Mouse (Mus musculus): ENCODE results near the gene Acbd5. TPM values are rescaled to one million over a fixed set of nuclear protein-coding genes. Genes with fewer than 3 reads are reported as not detected.

The Acbd5 gene
- polyA plus RNA-seq, 1 experiment from 2014 or later = 80.6 TPM

GRCm38 (mm10) chr2:23077693-23078092 lies 9.7 kb downstream of the Acbd5 start:
- H3K4me1 ChIP-seq (ENCODE audit: control insufficient read depth, insufficient read depth, low read length) = no peaks in the 10 kb centered on the region
- H3K4me3 ChIP-seq (ENCODE audit: low read depth, low read length) = no peak overlapping the region
- H3K9me3 ChIP-seq (replicated peaks; ENCODE audit: control insufficient read depth, low read length, poor library complexity, severe bottlenecking) = no peaks in the 10 kb centered on the region
- H3K27me3 ChIP-seq (ENCODE audit: control insufficient read depth, insufficient read depth, low read depth, low read length) = no peaks in the 10 kb centered on the region
- no peak for ATAC-seq
- peaks cover 17% of the 10 kb centered on the region for H3K36me3 ChIP-seq (ENCODE audit: control insufficient read depth, insufficient read depth, low read length)
- H3K9ac ChIP-seq (ENCODE audit: low read depth, low read length) = no peak overlapping the region
- no peak overlapping the region for H3K4me2 ChIP-seq (ENCODE audit: low read length)
- 93% methylated on average over 5 of the region's 5 CpGs for WGBS
- H3K27ac ChIP-seq (ENCODE audit: low read length) = no peak overlapping the region

GRCm38 (mm10) chr2:23078588-23078987 lies 10.6 kb downstream of the Acbd5 start:
- no peak for ATAC-seq
- H3K9ac ChIP-seq (ENCODE audit: low read depth, low read length) = no peak overlapping the region
- H3K36me3 ChIP-seq (ENCODE audit: control insufficient read depth, insufficient read depth, low read length) = peaks cover 19% of the 10 kb centered on the region
- H3K4me2 ChIP-seq (ENCODE audit: low read length) = no peak overlapping the region
- no peaks in the 10 kb centered on the region for H3K9me3 ChIP-seq (replicated peaks; ENCODE audit: control insufficient read depth, low read length, poor library complexity, severe bottlenecking)
- no peaks in the 10 kb centered on the region for H3K27me3 ChIP-seq (ENCODE audit: control insufficient read depth, insufficient read depth, low read depth, low read length)
- H3K4me1 ChIP-seq (ENCODE audit: control insufficient read depth, insufficient read depth, low read length) = no peaks in the 10 kb centered on the region
- 98% methylated on average over 2 of the region's 2 CpGs for WGBS
- no peak overlapping the region for H3K27ac ChIP-seq (ENCODE audit: low read length)
- no peak overlapping the region for H3K4me3 ChIP-seq (ENCODE audit: low read depth, low read length)

DNA sequence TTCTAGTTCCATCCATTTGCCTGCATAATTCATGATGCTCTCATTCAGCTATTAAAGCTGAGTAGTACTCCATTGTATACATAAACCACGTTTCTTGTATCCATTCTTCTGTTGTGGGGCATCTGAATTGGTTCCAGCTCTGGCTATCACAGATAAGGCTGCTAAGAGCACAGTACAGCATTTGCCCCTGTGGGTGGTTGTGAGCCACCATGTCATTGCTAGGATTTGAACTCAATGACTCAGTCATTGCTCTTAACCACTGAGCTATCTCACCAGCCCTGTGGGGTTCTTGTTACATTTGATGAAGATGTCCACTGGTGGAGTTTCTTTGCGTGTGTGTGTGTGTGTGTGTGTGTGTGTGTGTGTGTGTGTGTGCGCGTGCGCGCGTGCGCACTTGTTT lies 16.6 kb downstream of the Acbd5 start:
- Histone ChIP-seq H3K9me3 (replicated peaks; ENCODE audit: control insufficient read depth, low read length, poor library complexity, severe bottlenecking) (no peaks in the 10 kb centered on the region), H3K27ac (ENCODE audit: low read length) (no peak overlapping the region), H3K4me2 (ENCODE audit: low read length) (no peak overlapping the region), H3K4me1 (ENCODE audit: control insufficient read depth, insufficient read depth, low read length) (no peaks in the 10 kb centered on the region), H3K27me3 (ENCODE audit: control insufficient read depth, insufficient read depth, low read depth, low read length) (no peaks in the 10 kb centered on the region), H3K36me3 (ENCODE audit: control insufficient read depth, insufficient read depth, low read length) (peaks cover 19% of the 10 kb centered on the region; the same call in 1 of the 2 replicates), H3K4me3 (ENCODE audit: low read depth, low read length) (no peak overlapping the region), H3K9ac (ENCODE audit: low read depth, low read length) (no peak overlapping the region)
- 96% methylated on average over 8 of the region's 8 CpGs for WGBS
- no peak for ATAC-seq

DNA sequence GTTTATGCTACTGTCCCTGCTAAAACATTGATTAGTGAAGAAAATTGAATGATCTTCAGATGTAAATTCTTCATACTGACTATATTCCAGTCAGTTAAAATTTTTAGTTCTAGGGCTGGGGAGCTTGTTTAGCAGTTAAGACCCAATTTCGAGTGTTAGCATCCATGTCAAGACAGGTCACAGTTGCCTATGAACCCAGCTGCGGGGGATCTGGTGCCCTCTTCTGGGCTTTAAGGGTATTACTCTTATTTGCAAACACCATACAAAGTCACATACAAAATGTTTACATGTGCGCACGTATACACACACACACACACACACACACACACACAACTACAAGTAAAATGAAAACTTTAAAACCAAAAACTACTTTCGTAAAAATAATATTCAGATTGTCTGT lies 24.2 kb downstream of the Acbd5 start:
- no peak overlapping the region for H3K4me3 ChIP-seq (ENCODE audit: low read depth, low read length)
- no peak for ATAC-seq
- no peak overlapping the region for H3K27ac ChIP-seq (ENCODE audit: low read length)
- no peak overlapping the region for H3K4me2 ChIP-seq (ENCODE audit: low read length)
- no peaks in the 10 kb centered on the region for H3K4me1 ChIP-seq (ENCODE audit: control insufficient read depth, insufficient read depth, low read length)
- WGBS = 52% methylated on average over 5 of the region's 5 CpGs
- H3K27me3 ChIP-seq (ENCODE audit: control insufficient read depth, insufficient read depth, low read depth, low read length) = no peaks in the 10 kb centered on the region
- H3K9me3 ChIP-seq (replicated peaks; ENCODE audit: control insufficient read depth, low read length, poor library complexity, severe bottlenecking) = no peaks in the 10 kb centered on the region
- peaks cover 43% of the 10 kb centered on the region for H3K36me3 ChIP-seq (ENCODE audit: control insufficient read depth, insufficient read depth, low read length)
- H3K9ac ChIP-seq (ENCODE audit: low read depth, low read length) = no peak overlapping the region

DNA sequence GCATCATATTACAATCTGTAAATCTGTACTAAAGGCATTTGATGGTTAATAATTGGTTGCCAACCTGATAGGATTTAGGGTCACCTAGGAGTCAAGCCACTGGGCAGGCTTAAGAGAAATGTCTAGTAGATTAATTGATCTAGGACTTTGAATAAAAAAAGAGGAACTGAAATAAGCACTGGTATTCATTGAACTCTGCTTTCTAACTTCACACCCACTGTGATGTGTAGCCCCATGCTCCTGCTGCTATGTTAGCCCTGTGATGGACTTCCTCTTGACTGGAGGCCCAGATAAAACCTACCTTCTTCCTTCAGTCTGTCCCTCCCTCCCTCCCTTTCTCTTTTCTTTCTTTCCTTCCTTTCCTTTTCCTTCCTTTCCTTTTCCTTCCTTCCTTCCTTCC lies 29.1 kb downstream of the Acbd5 start:
- peaks cover 29% of the 10 kb centered on the region for H3K36me3 ChIP-seq (ENCODE audit: control insufficient read depth, insufficient read depth, low read length)
- H3K9ac ChIP-seq (ENCODE audit: low read depth, low read length) = no peak overlapping the region

DNA sequence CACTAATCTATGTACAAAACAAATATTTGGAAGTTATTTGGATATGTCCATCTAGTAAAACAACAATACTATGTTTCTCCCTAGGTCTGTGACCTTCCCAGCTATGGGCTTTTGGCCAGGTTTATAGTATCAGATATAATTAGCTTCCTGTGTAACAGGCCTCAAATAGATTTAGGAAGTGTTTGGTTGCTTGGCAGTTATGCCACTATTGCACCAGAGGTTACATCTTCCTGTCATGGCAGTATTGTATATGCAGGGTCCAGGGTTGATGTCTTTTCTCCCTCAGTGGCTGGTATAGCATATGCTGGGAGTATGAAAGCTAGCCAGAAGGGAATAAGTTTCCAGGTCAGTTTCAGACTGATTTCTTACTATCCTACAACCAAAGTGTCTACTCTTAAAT lies 34.3 kb downstream of the Acbd5 start:
- ATAC-seq = no peak
- no peak overlapping the region for H3K4me2 ChIP-seq (ENCODE audit: low read length)
- H3K9me3 ChIP-seq (replicated peaks; ENCODE audit: control insufficient read depth, low read length, poor library complexity, severe bottlenecking) = no peaks in the 10 kb centered on the region
- H3K27ac ChIP-seq (ENCODE audit: low read length) = no peak overlapping the region
- H3K9ac ChIP-seq (ENCODE audit: low read depth, low read length) = no peak overlapping the region
- no peaks in the 10 kb centered on the region for H3K4me1 ChIP-seq (ENCODE audit: control insufficient read depth, insufficient read depth, low read length)
- H3K4me3 ChIP-seq (ENCODE audit: low read depth, low read length) = no peak overlapping the region
- H3K36me3 ChIP-seq (ENCODE audit: control insufficient read depth, insufficient read depth, low read length) = peaks cover 13% of the 10 kb centered on the region
- no peaks in the 10 kb centered on the region for H3K27me3 ChIP-seq (ENCODE audit: control insufficient read depth, insufficient read depth, low read depth, low read length)

More for the DNA sequence above, 29.1 kb downstream of the Acbd5 start:
- Histone ChIP-seq H3K4me3 (ENCODE audit: low read depth, low read length) (no peak overlapping the region), H3K4me1 (ENCODE audit: control insufficient read depth, insufficient read depth, low read length) (no peaks in the 10 kb centered on the region), H3K4me2 (ENCODE audit: low read length) (no peak overlapping the region), H3K9me3 (replicated peaks; ENCODE audit: control insufficient read depth, low read length, poor library complexity, severe bottlenecking) (no peaks in the 10 kb centered on the region), H3K27me3 (ENCODE audit: control insufficient read depth, insufficient read depth, low read depth, low read length) (no peaks in the 10 kb centered on the region), H3K27ac (ENCODE audit: low read length) (no peak overlapping the region)
- no peak for ATAC-seq

GRCm38 (mm10) chr2:23119573-23119972 lies 51.6 kb downstream of the Acbd5 start:
- Histone ChIP-seq H3K4me2 (ENCODE audit: low read length) (no peak overlapping the region), H3K9ac (ENCODE audit: low read depth, low read length) (no peak overlapping the region), H3K27ac (ENCODE audit: low read length) (no peak overlapping the region), H3K4me1 (ENCODE audit: control insufficient read depth, insufficient read depth, low read length) (no peaks in the 10 kb centered on the region), H3K4me3 (ENCODE audit: low read depth, low read length) (no peak overlapping the region), H3K9me3 (replicated peaks; ENCODE audit: control insufficient read depth, low read length, poor library complexity, severe bottlenecking) (no peaks in the 10 kb centered on the region), H3K36me3 (ENCODE audit: control insufficient read depth, insufficient read depth, low read length) (peaks cover 3% of the 10 kb centered on the region; the same call in 1 of the 2 replicates), H3K27me3 (ENCODE audit: control insufficient read depth, insufficient read depth, low read depth, low read length) (no peaks in the 10 kb centered on the region)
- no peak for ATAC-seq

- Histone ChIP-seq H3K4me2 (ENCODE audit: low read length) (peak overlapping the region; percentile 76), H3K27ac (ENCODE audit: low read length) (no peak overlapping the region), H3K9ac (ENCODE audit: low read depth, low read length) (peak overlapping the region; percentile 36; the same call in 1 of the 2 replicates), H3K36me3 (ENCODE audit: control insufficient read depth, insufficient read depth, low read length) (no peaks in the 10 kb centered on the region), H3K4me3 (ENCODE audit: low read depth, low read length) (peak overlapping the region; percentile 55), H3K4me1 (ENCODE audit: control insufficient read depth, insufficient read depth, low read length) (peaks cover 28% of the 10 kb centered on the region), H3K9me3 (replicated peaks; ENCODE audit: control insufficient read depth, low read length, poor library complexity, severe bottlenecking) (no peaks in the 10 kb centered on the region), H3K27me3 (ENCODE audit: control insufficient read depth, insufficient read depth, low read depth, low read length) (no peaks in the 10 kb centered on the region)
- WGBS = 6% methylated on average over 5 of the region's 5 CpGs
- ATAC-seq = peak; percentile 11; the same call in 1 of the 2 replicates
These were observed 87.2 kb downstream of the Acbd5 start for GRCm38 (mm10) chr2:23155199-23155621.

GRCm38 (mm10) chr2:23155777-23156607 lies 88.0 kb downstream of the Acbd5 start, which contains the start of the genes Mastl and Yme1l1:
Gene Mastl (minus strand): TSS chr2:23156024.
Gene Yme1l1 (plus strand): TSS chr2:23156369.
- H3K9ac ChIP-seq (ENCODE audit: low read depth, low read length) = peak within 1 kb of the TSS; percentile 71
- peak; percentile 99 for ATAC-seq
- H3K36me3 ChIP-seq (ENCODE audit: control insufficient read depth, insufficient read depth, low read length) = no peaks in the 10 kb centered on the region
- peak within 1 kb of the TSS; percentile 76 for H3K4me2 ChIP-seq (ENCODE audit: low read length)
- peak within 1 kb of the TSS; percentile 98 for H3K27ac ChIP-seq (ENCODE audit: low read length)
- no peaks in the 10 kb centered on the region for H3K27me3 ChIP-seq (ENCODE audit: control insufficient read depth, insufficient read depth, low read depth, low read length)
- H3K9me3 ChIP-seq (replicated peaks; ENCODE audit: control insufficient read depth, low read length, poor library complexity, severe bottlenecking) = no peaks in the 10 kb centered on the region
- WGBS = under 1% methylated on average over 61 of the region's 61 CpGs
- H3K4me1 ChIP-seq (ENCODE audit: control insufficient read depth, insufficient read depth, low read length) = peaks cover 28% of the 10 kb centered on the region
- peak within 1 kb of the TSS; percentile 55 for H3K4me3 ChIP-seq (ENCODE audit: low read depth, low read length)

Measured in midbrain, embryonic 16.5 days (tissue).